Mouse (Mus musculus): ENCODE measurements around the gene Rdh16f1.

DNA sequence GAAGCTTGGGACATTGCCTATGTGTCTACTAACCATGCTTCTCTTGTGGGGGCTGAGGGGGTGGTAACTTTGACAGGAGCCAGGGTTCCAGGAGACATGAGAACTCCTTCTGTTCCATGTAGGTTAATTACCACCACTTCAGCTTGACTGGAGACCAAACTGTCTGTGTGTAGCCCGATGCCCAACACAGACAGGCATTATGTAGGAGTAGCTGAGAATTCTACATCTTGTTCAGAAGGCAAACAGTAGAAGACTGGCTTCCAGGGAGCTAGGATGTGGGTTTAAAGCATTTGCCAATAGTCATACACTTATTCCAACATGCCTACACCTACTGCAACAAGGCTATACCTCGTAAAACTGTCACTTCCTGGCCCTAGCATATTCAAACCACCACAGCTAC, 79.0 kb downstream of the Rdh16f1 start:
- TF ChIP-seq POLR2A (IDR thresholded peaks at IDR 0.05; ENCODE audit: insufficient read length, low read depth) (no peak), MYOD1 (IDR thresholded peaks at IDR 0.05; ENCODE audit: control insufficient read depth in 1 of 3, insufficient read length in 2 of 3, low read depth in 2 of 3) (no peak), E2F4 (IDR thresholded peaks at IDR 0.05; ENCODE audit: insufficient read depth) (no peak), MYOG (IDR thresholded peaks at IDR 0.05; ENCODE audit: control insufficient read depth in 1 of 3, insufficient read depth in 1 of 3, insufficient read length in 2 of 3, low read depth in 2 of 3) (no peak)

All from myocyte (in vitro differentiated cells).